Mouse (Mus musculus) brain, adult 10 weeks (tissue): Measurements from ENCODE around the gene Tulp3. TPM values are rescaled to one million over a fixed set of nuclear protein-coding genes. Genes with fewer than 3 reads are reported as not detected.

Source experiments
- polyA plus RNA-seq: library from polyadenylated mRNA; stranded (reverse); fragments of 350-450 nt; fragmentation: Illumina TruSeq; extraction: RNeasy Lipid Tissue Mini Kit (QIAGEN cat#74804); gene quantifications from one replicate; pipeline ENCODE4 v1.2.3, GENCODE M21; 2015; ENCODE audit warnings: low read depth, low replicate concordance

The Tulp3 gene
- polyA plus RNA-seq: 17.5 TPM

GRCm38 (mm10) chr6:128355726-128356416, at the start of gene Tulp3:
TSS of gene Tulp3 (minus strand) at chr6:128355851.

GRCm38 (mm10) chr6:128398996-128399395, 43.3 kb upstream of the Tulp3 start, which contains the start of gene Nrip2:
TSS of gene Nrip2 (plus strand) at chr6:128399296.

GRCm38 (mm10) chr6:128375192-128375591, 19.5 kb upstream of the Tulp3 start, which contains the start of the genes Tex52 and Gm44596:
TSS of gene Tex52 (plus strand) at chr6:128375456.
TSS of gene Gm44596 (plus strand) at chr6:128375503.

GRCm38 (mm10) chr6:128362381-128363006, 6.8 kb upstream of the Tulp3 start, which contains the start of the genes Rhno1 and Foxm1:
TSS of gene Rhno1 (minus strand) at chr6:128362911.
TSS of gene Foxm1 (plus strand) at chr6:128362967.

GRCm38 (mm10) chr6:128300134-128301001, 55.3 kb downstream of the Tulp3 start, which contains the start of gene Tead4:
TSS of gene Tead4 (minus strand) at chr6:128300823.

Other genes with a start within 250 kb of the Tulp3 start
- 42.2 TPM for gene Tspan9, start 212.3 kb downstream of the Tulp3 start, polyA plus RNA-seq
- 0.42 TPM for gene Tead4, start 55.0 kb downstream of the Tulp3 start, polyA plus RNA-seq
- gene Rhno1, start 7.1 kb upstream of the Tulp3 start, polyA plus RNA-seq: 23.5 TPM
- gene Foxm1, start 7.1 kb upstream of the Tulp3 start, polyA plus RNA-seq: 1.3 TPM
- 2.7 TPM for gene Tex52, start 19.6 kb upstream of the Tulp3 start, polyA plus RNA-seq
- gene Gm44596, start 19.7 kb upstream of the Tulp3 start, polyA plus RNA-seq: not detected
- 29.4 TPM for gene Nrip2, start 43.4 kb upstream of the Tulp3 start, polyA plus RNA-seq
- gene Itfg2, start 69.1 kb upstream of the Tulp3 start, polyA plus RNA-seq: 31.2 TPM
- 150 TPM for gene Fkbp4, start 82.8 kb upstream of the Tulp3 start, polyA plus RNA-seq
- gene Pzp, start 170.9 kb upstream of the Tulp3 start, polyA plus RNA-seq: 0.54 TPM
- 32.5 TPM for gene A2ml1, start 225.8 kb upstream of the Tulp3 start, polyA plus RNA-seq